Mouse (Mus musculus): ENCODE results near the gene Gsc2. TPM values are rescaled to one million over a fixed set of nuclear protein-coding genes. Genes with fewer than 3 reads are reported as not detected.
A peak's percentile ranks its signal among the peaks of the same experiment; 100 is the strongest.

The Gsc2 gene
- total RNA-seq, 2 experiments from 2014 or later = not detected

GRCm38 (mm10) chr16:17928087-17928580 is 13.3 kb upstream of the Gsc2 start, which contains the start of gene Slc25a1:
Gene Slc25a1, minus strand, starts transcription at chr16:17928219.
- peak; percentile 63 for ATAC-seq (replicated peaks; ENCODE audit: low FRiP score, low TSS enrichment, poor library complexity, severe bottlenecking)

- ATAC-seq (replicated peaks; ENCODE audit: low FRiP score, low TSS enrichment, poor library complexity, severe bottlenecking) = no peak
These were observed 12.7 kb upstream of the Gsc2 start for GRCm38 (mm10) chr16:17927351-17928082.

DNA sequence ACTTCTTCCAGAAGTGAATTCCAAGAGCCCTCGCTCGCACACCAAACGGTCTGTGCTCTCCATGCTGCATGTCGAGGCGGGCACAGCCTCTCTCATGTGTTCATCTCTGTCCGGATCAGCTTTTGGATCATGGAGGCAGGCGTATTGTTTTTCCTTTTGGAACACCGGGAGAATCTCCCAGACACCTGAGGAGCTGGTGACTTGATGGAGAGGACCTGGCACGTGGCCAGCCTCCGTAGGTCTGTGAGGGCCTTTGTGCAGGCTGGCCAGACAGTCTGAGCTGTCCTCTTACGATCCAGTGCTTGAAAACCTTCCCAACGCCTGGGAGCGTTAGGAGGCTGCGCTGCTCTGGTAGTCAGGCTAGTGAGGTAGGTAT is 7.3 kb upstream of the Gsc2 start:
- ATAC-seq (replicated peaks; ENCODE audit: low FRiP score, low TSS enrichment, poor library complexity, severe bottlenecking) = 0 out of 2 replicates have a peak, but pooled peaks have one; percentile 6

DNA sequence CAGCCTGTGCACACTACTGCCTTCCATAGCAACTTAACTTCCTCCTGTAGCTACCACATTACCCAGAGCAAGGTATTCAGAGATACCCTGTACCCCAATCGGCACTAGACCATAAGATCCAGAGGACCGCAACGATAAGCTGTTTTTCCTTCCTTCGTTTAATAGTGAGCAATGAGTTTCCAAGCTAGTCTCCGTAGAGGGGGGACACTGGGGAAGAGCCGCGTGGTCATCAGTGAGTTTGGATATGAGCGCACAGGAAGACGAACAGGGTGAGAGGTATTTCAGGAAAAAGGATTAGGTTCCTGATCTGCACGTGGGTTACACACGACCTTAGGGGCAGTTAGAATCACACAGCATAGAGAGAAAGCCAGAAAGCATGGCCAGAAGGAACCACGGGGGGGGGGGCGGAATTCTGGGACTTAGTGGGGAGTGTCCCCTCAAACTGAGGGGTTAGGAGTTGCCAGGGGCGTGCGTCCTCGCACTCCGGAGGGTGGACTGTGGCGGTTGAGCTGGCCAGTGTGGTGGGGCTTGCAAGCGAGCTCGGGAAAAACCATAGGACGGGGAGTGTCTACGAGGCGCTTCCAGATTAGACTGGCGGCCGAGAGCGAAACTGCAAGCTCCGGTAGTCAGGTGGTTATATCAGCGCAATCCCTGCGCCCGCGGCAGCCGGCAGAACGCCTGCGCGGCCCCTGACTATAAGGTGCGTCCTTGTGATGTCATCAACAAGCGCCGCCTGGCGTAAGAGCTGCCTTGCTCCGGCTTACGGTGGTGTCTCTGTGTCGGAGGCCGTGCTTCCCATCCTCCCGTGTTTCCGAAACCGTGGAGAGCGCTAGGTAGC is 6.7 kb upstream of the Gsc2 start:
- ATAC-seq (replicated peaks; ENCODE audit: low FRiP score, low TSS enrichment, poor library complexity, severe bottlenecking) = peak; percentile 93

GRCm38 (mm10) chr16:17920586-17920985 is 5.7 kb upstream of the Gsc2 start:
- ATAC-seq (replicated peaks; ENCODE audit: low FRiP score, low TSS enrichment, poor library complexity, severe bottlenecking) = no peak

- peak; percentile 96 for ATAC-seq (replicated peaks; ENCODE audit: low FRiP score, low TSS enrichment, poor library complexity, severe bottlenecking)
These were observed 3.7 kb downstream of the Gsc2 start, which contains the start of gene Ess2 for GRCm38 (mm10) chr16:17911052-17911595. Gene Ess2, minus strand, starts transcription at chr16:17911348.

GRCm38 (mm10) chr16:17898462-17898861 is 16.4 kb downstream of the Gsc2 start, which contains the start of the genes Dgcr2 and Tssk2:
Gene Dgcr2, minus strand, starts transcription at chr16:17898562.
Gene Tssk2, plus strand, starts transcription at chr16:17898637.
- ATAC-seq (replicated peaks; ENCODE audit: low FRiP score, low TSS enrichment, poor library complexity, severe bottlenecking) = no peak

DNA sequence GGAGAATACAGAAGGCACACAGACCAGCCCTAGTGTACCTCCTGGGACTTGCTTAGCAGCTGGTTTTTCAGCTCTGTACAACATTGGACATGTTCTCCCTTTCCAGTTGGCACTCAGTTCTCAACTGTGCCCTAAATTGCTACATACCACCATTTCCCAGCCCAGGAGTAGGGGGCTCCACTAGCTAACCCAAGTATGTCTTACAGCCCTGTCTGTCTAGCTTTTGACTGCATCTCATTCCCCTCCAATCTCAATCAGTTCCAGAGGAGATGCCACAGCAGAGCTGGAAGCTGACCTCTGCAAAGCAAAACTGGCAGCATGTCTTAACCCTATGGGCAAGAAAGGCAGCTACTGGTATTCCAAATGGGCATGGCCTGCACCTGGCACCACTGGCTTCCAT is 18.8 kb downstream of the Gsc2 start:
- no peak for ATAC-seq (replicated peaks; ENCODE audit: low FRiP score, low TSS enrichment, poor library complexity, severe bottlenecking)

DNA sequence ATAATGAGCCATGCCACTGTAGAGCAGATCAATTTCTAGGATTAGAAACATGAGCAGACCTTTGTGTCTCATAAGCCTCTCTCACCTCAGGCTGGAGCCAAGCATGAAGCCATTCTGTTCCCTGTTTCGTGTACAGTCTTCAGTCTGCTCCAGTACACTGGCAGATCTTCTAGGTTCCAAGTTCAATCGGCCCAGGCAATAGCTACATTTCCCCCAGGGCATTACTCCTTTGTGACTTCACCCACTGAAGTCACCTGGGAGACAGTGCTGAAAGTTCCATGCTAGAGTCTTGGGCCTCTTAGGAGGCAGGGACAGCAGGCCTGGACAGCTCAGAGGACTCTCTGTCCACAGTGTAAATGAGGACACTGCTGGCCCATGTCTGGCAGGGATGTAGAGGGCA is 20.9 kb downstream of the Gsc2 start, which contains the start of gene Tssk1:
Gene Tssk1 (plus strand): TSS at position 301 of the 400 bp plus-strand sequence.
- no peak for ATAC-seq (replicated peaks; ENCODE audit: low FRiP score, low TSS enrichment, poor library complexity, severe bottlenecking)

GRCm38 (mm10) chr16:17892606-17893005 is 22.3 kb downstream of the Gsc2 start:
- ATAC-seq (replicated peaks; ENCODE audit: low FRiP score, low TSS enrichment, poor library complexity, severe bottlenecking) = no peak

DNA sequence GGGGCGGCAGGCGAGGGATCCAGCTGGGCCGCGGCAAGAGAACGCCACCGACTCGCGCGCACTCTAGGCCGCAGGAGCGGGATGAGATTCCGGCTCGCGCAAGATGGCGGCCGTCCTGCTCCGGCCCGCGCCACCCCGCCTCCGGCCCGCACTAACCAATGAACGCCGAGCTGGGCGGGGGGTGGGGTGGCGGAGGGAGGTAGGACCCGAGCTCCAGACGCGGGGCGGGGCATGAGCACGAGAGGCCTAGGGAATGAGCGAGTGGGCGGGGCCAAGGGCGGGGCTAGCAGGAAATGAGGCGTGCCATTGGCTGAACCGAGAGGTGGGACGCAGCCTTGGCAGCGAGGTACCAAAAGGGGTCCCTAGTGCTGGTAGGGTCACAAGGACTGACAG is 23.3 kb downstream of the Gsc2 start, which contains the start of gene Gm20518:
Gene Gm20518 (minus strand): TSS at position 105 of the 393 bp plus-strand sequence.
- peak; percentile 83 for ATAC-seq (replicated peaks; ENCODE audit: low FRiP score, low TSS enrichment, poor library complexity, severe bottlenecking)

DNA sequence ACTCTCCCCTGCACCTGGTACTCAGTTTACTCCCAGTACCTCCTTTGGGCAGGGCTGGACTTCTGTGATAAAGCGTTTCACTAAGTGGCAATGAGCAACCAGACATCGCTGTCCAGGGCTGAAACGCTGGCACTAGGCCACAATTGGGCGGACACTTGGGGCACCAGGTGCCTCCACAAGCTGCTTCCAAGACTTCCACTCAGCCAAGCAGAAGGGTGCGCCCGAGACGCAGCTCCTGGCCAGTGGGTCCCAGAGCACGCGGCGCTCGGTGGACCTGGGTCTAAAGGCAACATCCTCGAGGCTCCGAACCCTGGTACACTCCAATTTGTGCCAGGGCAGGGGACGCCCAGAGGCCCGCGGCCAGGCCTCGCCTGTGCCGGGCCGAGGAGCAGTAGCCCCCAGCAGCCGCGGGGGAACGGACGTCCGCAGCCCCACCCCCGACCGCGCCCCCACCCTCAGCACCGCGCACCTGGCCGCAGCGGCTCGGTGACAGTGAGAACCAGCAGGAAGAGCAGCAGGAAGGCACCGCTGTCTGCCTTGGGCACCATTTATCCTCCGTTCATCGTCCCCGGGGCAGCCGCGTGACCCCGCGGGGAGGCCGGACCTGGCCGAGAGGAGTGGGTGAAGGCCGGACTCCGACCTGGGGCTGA is 23.8 kb downstream of the Gsc2 start:
- peak; percentile 75 for ATAC-seq (replicated peaks; ENCODE audit: low FRiP score, low TSS enrichment, poor library complexity, severe bottlenecking)

GRCm38 (mm10) chr16:17890342-17890727 is 24.5 kb downstream of the Gsc2 start:
- peak; percentile 9 for ATAC-seq (replicated peaks; ENCODE audit: low FRiP score, low TSS enrichment, poor library complexity, severe bottlenecking)

DNA sequence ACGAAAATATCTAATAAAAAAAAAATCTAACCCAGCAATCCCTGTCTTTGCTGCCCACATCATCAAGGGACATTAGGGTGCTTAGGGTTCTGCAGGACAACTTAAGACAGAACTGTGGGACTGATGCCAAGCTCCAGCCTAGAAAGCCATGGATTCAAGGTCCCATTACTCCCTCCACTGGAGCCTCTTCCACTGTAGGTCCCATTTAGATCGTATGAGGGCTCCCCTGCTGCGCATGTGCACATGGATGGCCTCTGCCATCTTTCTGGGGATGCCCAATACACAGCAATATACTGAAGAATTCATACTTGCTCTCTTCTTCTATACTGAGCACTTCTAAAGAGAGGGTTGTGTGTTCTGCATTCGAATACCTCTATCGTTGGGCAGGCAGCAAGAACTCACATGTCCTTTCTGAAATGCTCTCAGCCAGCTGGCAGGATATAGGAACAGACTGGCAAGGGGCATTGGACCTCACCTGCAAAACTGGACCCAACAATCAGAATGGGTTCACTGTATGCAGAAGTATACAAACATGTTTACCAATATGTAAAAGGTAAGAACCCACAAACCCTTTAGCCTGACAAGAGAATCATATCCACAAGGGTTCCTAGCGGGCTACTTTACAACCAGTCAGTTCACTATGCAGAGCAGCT is 25.0 kb downstream of the Gsc2 start:
- no peak for ATAC-seq (replicated peaks; ENCODE audit: low FRiP score, low TSS enrichment, poor library complexity, severe bottlenecking)

GRCm38 (mm10) chr16:17884116-17884515 is 30.7 kb downstream of the Gsc2 start:
- ATAC-seq (replicated peaks; ENCODE audit: low FRiP score, low TSS enrichment, poor library complexity, severe bottlenecking) = no peak

GRCm38 (mm10) chr16:17882196-17882595 is 32.7 kb downstream of the Gsc2 start:
- ATAC-seq (replicated peaks; ENCODE audit: low FRiP score, low TSS enrichment, poor library complexity, severe bottlenecking) = no peak

- ATAC-seq (replicated peaks; ENCODE audit: low FRiP score, low TSS enrichment, poor library complexity, severe bottlenecking) = no peak
These were observed 35.3 kb downstream of the Gsc2 start for GRCm38 (mm10) chr16:17879571-17879970.

GRCm38 (mm10) chr16:17876096-17876495 is 38.8 kb downstream of the Gsc2 start:
- no peak for ATAC-seq (replicated peaks; ENCODE audit: low FRiP score, low TSS enrichment, poor library complexity, severe bottlenecking)

GRCm38 (mm10) chr16:17875174-17875573 is 39.7 kb downstream of the Gsc2 start:
- no peak for ATAC-seq (replicated peaks; ENCODE audit: low FRiP score, low TSS enrichment, poor library complexity, severe bottlenecking)

All from megakaryocyte-erythroid progenitor cell, adult 5-6 weeks (primary cell).